Mouse (Mus musculus): Measurements from ENCODE around the gene Prss48. TPM values are rescaled to one million over a fixed set of nuclear protein-coding genes. Genes with fewer than 3 reads are reported as not detected.

Gene Prss48
- total RNA-seq, 2 experiments from 2014 or later, result not detected

DNA sequence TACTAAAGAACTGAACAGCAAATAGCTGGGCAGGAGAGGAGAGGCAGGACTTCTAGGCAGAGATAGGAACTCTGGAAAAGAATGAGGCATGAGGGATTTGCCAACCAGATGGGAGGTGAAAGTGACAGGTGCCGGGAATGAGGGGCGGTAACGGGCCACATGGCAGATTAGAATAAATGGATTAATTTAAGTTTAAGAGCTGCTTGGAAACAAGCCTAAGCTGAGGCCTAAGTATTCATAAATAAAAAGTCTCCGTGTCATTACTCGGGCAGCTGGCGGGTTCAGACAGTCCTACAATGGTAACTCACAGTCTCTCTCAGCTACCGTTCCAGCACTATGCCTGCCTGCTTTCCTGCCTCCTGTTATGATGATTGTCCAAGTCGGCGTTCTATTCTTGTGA, 47.0 kb downstream of the Prss48 start:
- ATAC-seq (replicated peaks; ENCODE audit: poor library complexity, severe bottlenecking), result no peak

GRCm38 (mm10) chr3:85952696-85953283, 49.5 kb downstream of the Prss48 start:
- ATAC-seq (replicated peaks; ENCODE audit: poor library complexity, severe bottlenecking), result no peak

GRCm38 (mm10) chr3:85950914-85951313, 51.4 kb downstream of the Prss48 start:
- ATAC-seq (replicated peaks; ENCODE audit: poor library complexity, severe bottlenecking), result no peak

Other genes starting within 250 kb of the Prss48 start
- gene Fam160a1, start 185.2 kb downstream of the Prss48 start, total RNA-seq (2014; fragmentation: Nextera tagmentation), result not detected in 2 replicates
- gene Fam160a1, start 185.2 kb downstream of the Prss48 start, total RNA-seq (2017), result not detected in 2 replicates
- gene Glt28d2, start 115.0 kb downstream of the Prss48 start, total RNA-seq (2014; fragmentation: Nextera tagmentation), result not detected in 2 replicates
- gene Glt28d2, start 115.0 kb downstream of the Prss48 start, total RNA-seq (2017), result not detected in 2 replicates
- gene Gm37240, start 115.0 kb downstream of the Prss48 start, total RNA-seq (2014; fragmentation: Nextera tagmentation), result not detected in 2 replicates
- not detected in 2 replicates for gene Gm37240, start 115.0 kb downstream of the Prss48 start, total RNA-seq (2017)
- 2.0 and 4.2 TPM in 2 replicates for gene Sh3d19, start 31.4 kb downstream of the Prss48 start, total RNA-seq (2014; fragmentation: Nextera tagmentation)
- gene Sh3d19, start 31.4 kb downstream of the Prss48 start, total RNA-seq (2017), result 10.6 and 11.5 TPM in 2 replicates
- 3,744 and 3,748 TPM in 2 replicates for gene Rps3a1, start 140.2 kb upstream of the Prss48 start, total RNA-seq (2014; fragmentation: Nextera tagmentation)
- gene Rps3a1, start 140.2 kb upstream of the Prss48 start, total RNA-seq (2017), result 6,425 and 6,963 TPM in 2 replicates
- gene Lrba, start 222.2 kb upstream of the Prss48 start, total RNA-seq (2014; fragmentation: Nextera tagmentation), result 14.0 and 15.8 TPM in 2 replicates
- 19.3 and 21.8 TPM in 2 replicates for gene Lrba, start 222.2 kb upstream of the Prss48 start, total RNA-seq (2017)

Measured in granulocyte monocyte progenitor cell, adult 5-6 weeks (primary cell).